Mouse (Mus musculus): ENCODE results near the gene Gm3854.
A peak's percentile ranks its signal among the peaks of the same experiment; 100 is the strongest.
"Not testable (repeated sequence)": the region's sequence is repeated elsewhere in the genome, so short reads cannot be mapped to it uniquely, and the experiment has no call there.

Gene Gm3854

GRCm38 (mm10) chr7:6343501-6344071 lies at the start of gene Gm3854:
Gene Gm3854 (plus strand): TSS chr7:6343759.
- peak; percentile 21 for DNase-seq (ENCODE audit: low spot score)

GRCm38 (mm10) chr7:6300796-6301195 lies 42.8 kb upstream of the Gm3854 start:
- DNase-seq (ENCODE audit: low spot score), result not testable (repeated sequence)

- DNase-seq (ENCODE audit: low spot score), result peak; percentile 7
These were observed 12.9 kb upstream of the Gm3854 start for GRCm38 (mm10) chr7:6330458-6331232.

GRCm38 (mm10) chr7:6331233-6331956 lies 12.2 kb upstream of the Gm3854 start, which contains the start of gene Zfp583:
Gene Zfp583 (minus strand): TSS chr7:6331285.
- DNase-seq (ENCODE audit: low spot score), result peak; percentile 63

GRCm38 (mm10) chr7:6339865-6340264 lies 3.7 kb upstream of the Gm3854 start:
- no peak for DNase-seq (ENCODE audit: low spot score)

- no peak for DNase-seq (ENCODE audit: low spot score)
These were observed 565 bp downstream of the Gm3854 start for GRCm38 (mm10) chr7:6344124-6344523.

- no peak for DNase-seq (ENCODE audit: low spot score)
These were observed 14.6 kb downstream of the Gm3854 start for GRCm38 (mm10) chr7:6358121-6358520.

GRCm38 (mm10) chr7:6358937-6359590 lies 15.5 kb downstream of the Gm3854 start:
- DNase-seq (ENCODE audit: low spot score), result peak; percentile 13

- no peak for DNase-seq (ENCODE audit: low spot score)
These were observed 17.0 kb downstream of the Gm3854 start for GRCm38 (mm10) chr7:6360477-6361060.

- no peak for DNase-seq (ENCODE audit: low spot score)
These were observed 18.2 kb downstream of the Gm3854 start for GRCm38 (mm10) chr7:6361756-6362155.

GRCm38 (mm10) chr7:6362268-6363046 lies 18.9 kb downstream of the Gm3854 start:
- peak; percentile 98 for DNase-seq (ENCODE audit: low spot score)

- no peak for DNase-seq (ENCODE audit: low spot score)
These were observed 19.5 kb downstream of the Gm3854 start, which contains the start of gene Zfp78 for GRCm38 (mm10) chr7:6363047-6363488. Gene Zfp78 (plus strand): TSS chr7:6363280.

- DNase-seq (ENCODE audit: low spot score), result no peak
These were observed 21.2 kb downstream of the Gm3854 start for GRCm38 (mm10) chr7:6364761-6365160.

GRCm38 (mm10) chr7:6367185-6367584 lies 23.6 kb downstream of the Gm3854 start:
- no peak for DNase-seq (ENCODE audit: low spot score)

- not testable (repeated sequence) for DNase-seq (ENCODE audit: low spot score)
These were observed 24.6 kb downstream of the Gm3854 start for GRCm38 (mm10) chr7:6368146-6368545.

- no peak for DNase-seq (ENCODE audit: low spot score)
These were observed 25.9 kb downstream of the Gm3854 start for GRCm38 (mm10) chr7:6369460-6369859.

- DNase-seq (ENCODE audit: low spot score), result no peak
These were observed 29.4 kb downstream of the Gm3854 start for GRCm38 (mm10) chr7:6372993-6373392.

- no peak for DNase-seq (ENCODE audit: low spot score)
These were observed 34.9 kb downstream of the Gm3854 start for GRCm38 (mm10) chr7:6378441-6378840.

GRCm38 (mm10) chr7:6381431-6381830 lies 37.9 kb downstream of the Gm3854 start:
- DNase-seq (ENCODE audit: low spot score), result no peak

- DNase-seq (ENCODE audit: low spot score), result peak; percentile 93
These were observed 39.5 kb downstream of the Gm3854 start, which contains the start of gene Zfp28 for GRCm38 (mm10) chr7:6383044-6383455. Gene Zfp28 (plus strand): TSS chr7:6383295.

GRCm38 (mm10) chr7:6384011-6384410 lies 40.5 kb downstream of the Gm3854 start:
- no peak for DNase-seq (ENCODE audit: low spot score)

Measured in ovary, postnatal 14 days (tissue).